Mouse (Mus musculus) cerebellum, adult 2 months (tissue): ENCODE data around the gene Hmox2.

ENCODE experiments used
- CTCF ChIP-seq: fragments of 200-500 bp; IDR thresholded peaks from 2 replicates; pipeline ENCODE4 v1.5.1; 2011; ENCODE audit warnings: low read depth, mild to moderate bottlenecking, control low read depth, low read length, moderate library complexity, borderline replicate concordance; ENCODE audit not compliant: insufficient read depth
- POLR2A ChIP-seq: fragments of 200-500 bp; IDR thresholded peaks from 2 replicates; pipeline ENCODE4 v1.6.1; 2011; ENCODE audit warnings: low read length, control low read depth, borderline replicate concordance; ENCODE audit not compliant: insufficient read depth

- TF ChIP-seq POLR2A: no peak
- TF ChIP-seq CTCF: no peak
These were observed 1.4 kb downstream of the Hmox2 start for GRCm38 (mm10) chr16:4727526-4727925.
